ENCODE assay signal across 13 mouse cellular contexts in genomic region chr7:19097217-19097616, GRCm38 (mm10). TPM values are rescaled to one million over a fixed set of nuclear protein-coding genes. Genes with fewer than 3 reads are reported as not detected.
DNase-seq lines count a peak whose midpoint lies in the region; ATAC-seq lines count a peak whose summit lies in the region.
"Had no signal": no experiment of that assay in that cellular context is flagged by ENCODE, and none has a peak within 500 bp of the region (broad histone marks: within the 10 kb centered on the region; RNA-seq: fewer than 3 reads in every experiment).

No protein-coding gene starts in this region.

- H3K9me3 ChIP-seq in forebrain, embryonic 12.5 days, result no peaks in the 10 kb centered on the region
- no peaks in the 10 kb centered on the region for H3K9me3 ChIP-seq in forebrain, embryonic 14.5 days (replicated peaks; ENCODE audit: control insufficient read depth, low read length)
- no peaks in the 10 kb centered on the region for H3K9me3 ChIP-seq in kidney, embryonic 16.5 days (ENCODE audit: low read length)

- WGBS in forebrain, embryonic 12.5 days, result 58% methylated on average over 2 of the region's 2 CpGs
- WGBS in forebrain, embryonic 14.5 days, result 67% methylated on average over 2 of the region's 2 CpGs
- WGBS in kidney, embryonic 16.5 days, result 52% methylated on average over 2 of the region's 2 CpGs

- peaks cover 47% of the 10 kb centered on the region for H3K4me1 ChIP-seq in forebrain, embryonic 12.5 days
- peaks cover 19% of the 10 kb centered on the region for H3K4me1 ChIP-seq in forebrain, embryonic 14.5 days (ENCODE audit: control insufficient read depth, insufficient read depth, low read length)
- H3K4me1 ChIP-seq in kidney, embryonic 16.5 days (ENCODE audit: insufficient read depth, low read length), result peaks cover 31% of the 10 kb centered on the region

- peaks cover 12% of the 10 kb centered on the region; the same call in 1 of the 2 replicates for H3K36me3 ChIP-seq in forebrain, embryonic 12.5 days (replicated peaks)
- no peaks in the 10 kb centered on the region; the same call in 1 of the 2 replicates for H3K36me3 ChIP-seq in forebrain, embryonic 14.5 days (ENCODE audit: control insufficient read depth, insufficient read depth, low read length)
- peaks cover 10% of the 10 kb centered on the region; the same call in 1 of the 2 replicates for H3K36me3 ChIP-seq in kidney, embryonic 16.5 days (ENCODE audit: insufficient read depth, low read length)

- no peak overlapping the region for H3K4me3 ChIP-seq in forebrain, embryonic 12.5 days (replicated peaks)
- no peak overlapping the region for H3K4me3 ChIP-seq in forebrain, embryonic 14.5 days (ENCODE audit: low read depth, low read length)
- no peak overlapping the region for H3K4me3 ChIP-seq in kidney, embryonic 16.5 days (ENCODE audit: low read length)
- H3K4me3 ChIP-seq: left cerebral cortex, adult 2 months had no signal

- no peak overlapping the region for H3K27ac ChIP-seq in forebrain, embryonic 12.5 days
- H3K27ac ChIP-seq in forebrain, embryonic 14.5 days (ENCODE audit: low read depth, low read length), result no peak overlapping the region
- H3K27ac ChIP-seq in kidney, embryonic 16.5 days (ENCODE audit: low read length), result no peak overlapping the region
- H3K27ac ChIP-seq: left cerebral cortex, adult 2 months; macrophage had no signal

- H3K4me2 ChIP-seq in forebrain, embryonic 12.5 days, result 0 out of 2 replicates have a peak overlapping the region, but pooled peaks have one; percentile 95
- no peak overlapping the region for H3K4me2 ChIP-seq in forebrain, embryonic 14.5 days (ENCODE audit: low read length)
- H3K4me2 ChIP-seq in kidney, embryonic 16.5 days (replicated peaks; ENCODE audit: low read depth, low read length), result peak overlapping the region; percentile 93; the same call in 1 of the 2 replicates

- DNase-seq in forebrain, embryonic 14.5 days (ENCODE audit: low spot score), result no peak
- DNase-seq in kidney, postnatal 36 days, result no peak
- peak; percentile 23 for DNase-seq in testis, postnatal 14 days (ENCODE audit: low spot score)
- DNase-seq in testis, postnatal 10 days (ENCODE audit: low spot score), result no peak
- DNase-seq in left cerebral cortex, adult 11 months (ENCODE audit: low spot score), result no peak
- no peak for DNase-seq in retina, embryonic 14.5 days (ENCODE audit: low spot score)
- DNase-seq: cerebellum, postnatal 25 days; thymus, adult 2 months had no signal

- peaks cover 6% of the 10 kb centered on the region; the same call in 1 of the 2 replicates for H3K27me3 ChIP-seq in forebrain, embryonic 12.5 days
- no peaks in the 10 kb centered on the region for H3K27me3 ChIP-seq in forebrain, embryonic 14.5 days (replicated peaks; ENCODE audit: control insufficient read depth, insufficient read depth, low read length)
- no peaks in the 10 kb centered on the region for H3K27me3 ChIP-seq in kidney, embryonic 16.5 days (ENCODE audit: insufficient read depth, low read length)

- no peak for ATAC-seq in forebrain, embryonic 12.5 days (ENCODE audit: low FRiP score)
- no peak for ATAC-seq in forebrain, embryonic 14.5 days
- ATAC-seq in kidney, embryonic 16.5 days (ENCODE audit: low FRiP score, low TSS enrichment), result no peak
- ATAC-seq: inflammation-experienced regulatory T-cells, adult 6 months had no signal

- peak overlapping the region; percentile 21; the same call in 1 of the 2 replicates for H3K9ac ChIP-seq in forebrain, embryonic 12.5 days
- H3K9ac ChIP-seq in forebrain, embryonic 14.5 days (ENCODE audit: low read length), result no peak overlapping the region
- no peak overlapping the region for H3K9ac ChIP-seq in kidney, embryonic 16.5 days (replicated peaks; ENCODE audit: low read length)

RNA-seq across cellular contexts. Expression of gene Six5, which starts 2.8 kb away (rescaled TPM):
- polyA plus RNA-seq in forebrain, embryonic 12.5 days (2016; fragmentation: Nextera tagmentation; extraction: Ambion mirVana), result 5.8 and 7.3 TPM in 2 replicates
- 2.4 and 3.5 TPM in 2 replicates for polyA plus RNA-seq in forebrain, embryonic 14.5 days (2014; fragmentation: Nextera tagmentation; extraction: Ambion mirVana)
- polyA plus RNA-seq in kidney, embryonic 16.5 days (2015; fragmentation: Nextera tagmentation; extraction: Ambion mirVana), result 9.5 and 10.5 TPM in 2 replicates

RNA-seq across cellular contexts. Expression of gene Dmpk, which starts 13.6 kb away (rescaled TPM):
- polyA plus RNA-seq in forebrain, embryonic 12.5 days (2016; fragmentation: Nextera tagmentation; extraction: Ambion mirVana), result 10.6 and 12.3 TPM in 2 replicates
- 4.4 and 7.8 TPM in 2 replicates for polyA plus RNA-seq in forebrain, embryonic 14.5 days (2014; fragmentation: Nextera tagmentation; extraction: Ambion mirVana)
- 17.2 and 27.5 TPM in 2 replicates for polyA plus RNA-seq in kidney, embryonic 16.5 days (2015; fragmentation: Nextera tagmentation; extraction: Ambion mirVana)
- polyA plus RNA-seq: inflammation-experienced regulatory T-cells, adult 6 months had no signal

RNA-seq across cellular contexts. Expression of gene Gm4969, which starts 21.0 kb away (rescaled TPM):
- polyA plus RNA-seq in forebrain, embryonic 12.5 days (2016; fragmentation: Nextera tagmentation; extraction: Ambion mirVana), result 1.1 and 1.8 TPM in 2 replicates
- 2.2 and 3.3 TPM in 2 replicates for polyA plus RNA-seq in forebrain, embryonic 14.5 days (2014; fragmentation: Nextera tagmentation; extraction: Ambion mirVana)
- polyA plus RNA-seq in kidney, embryonic 16.5 days (2015; fragmentation: Nextera tagmentation; extraction: Ambion mirVana), result 3.2 and 4.3 TPM in 2 replicates
- polyA plus RNA-seq: macrophage had no signal

RNA-seq across cellular contexts. Expression of gene Dmwd, which starts 21.2 kb away (rescaled TPM):
- 18.2 and 19.0 TPM in 2 replicates for polyA plus RNA-seq in forebrain, embryonic 12.5 days (2016; fragmentation: Nextera tagmentation; extraction: Ambion mirVana)
- polyA plus RNA-seq in forebrain, embryonic 14.5 days (2014; fragmentation: Nextera tagmentation; extraction: Ambion mirVana), result 28.0 and 29.1 TPM in 2 replicates
- 15.5 and 16.8 TPM in 2 replicates for polyA plus RNA-seq in kidney, embryonic 16.5 days (2015; fragmentation: Nextera tagmentation; extraction: Ambion mirVana)

RNA-seq across cellular contexts. Expression of gene Fbxo46, which starts 22.4 kb away (rescaled TPM):
- 18.4 and 23.1 TPM in 2 replicates for polyA plus RNA-seq in forebrain, embryonic 12.5 days (2016; fragmentation: Nextera tagmentation; extraction: Ambion mirVana)
- 10.1 and 11.9 TPM in 2 replicates for polyA plus RNA-seq in forebrain, embryonic 14.5 days (2014; fragmentation: Nextera tagmentation; extraction: Ambion mirVana)
- 18.4 and 20.3 TPM in 2 replicates for polyA plus RNA-seq in kidney, embryonic 16.5 days (2015; fragmentation: Nextera tagmentation; extraction: Ambion mirVana)
